Mouse (Mus musculus): Measurements from ENCODE around the gene Itga1. TPM values are rescaled to one million over a fixed set of nuclear protein-coding genes. Genes with fewer than 3 reads are reported as not detected.

The Itga1 gene
- total RNA-seq (2021), result 10 to 100 TPM; 41.1 to 45.2 TPM

GRCm38 (mm10) chr13:115101355-115102191 lies at the start of gene Itga1, which contains the start of gene Gm49395:
TSS of gene Itga1 (minus strand) at chr13:115101964.
TSS of gene Gm49395 (minus strand) at chr13:115101921.
- peak; percentile 77 for DNase-seq (ENCODE audit: low spot score)
- intact Hi-C loops (cut with DNase I), result loop anchor here (5.0 kb wide), 2 partner anchors 114 to 121 kb away; no protein-coding TSS in a partner anchor

- no peak for DNase-seq (ENCODE audit: low spot score)
- intact Hi-C loops (cut with DNase I), result no loop called here
Observed at GRCm38 (mm10) chr13:115150602-115151001, 48.8 kb upstream of the Itga1 start.

GRCm38 (mm10) chr13:115149849-115150248 lies 48.1 kb upstream of the Itga1 start:
- no peak for DNase-seq (ENCODE audit: low spot score)
- intact Hi-C loops (cut with DNase I), result loop anchor here (5.0 kb wide), 1 partner anchor 37 kb away; no protein-coding TSS in a partner anchor

GRCm38 (mm10) chr13:115143575-115143974 lies 41.8 kb upstream of the Itga1 start:
- intact Hi-C loops (cut with DNase I), result no loop called here
- no peak for DNase-seq (ENCODE audit: low spot score)

GRCm38 (mm10) chr13:115142066-115142465 lies 40.3 kb upstream of the Itga1 start:
- DNase-seq (ENCODE audit: low spot score), result no peak
- intact Hi-C loops (cut with DNase I), result no loop called here

- no peak for DNase-seq (ENCODE audit: low spot score)
- intact Hi-C loops (cut with DNase I), result no loop called here
Observed at GRCm38 (mm10) chr13:115138513-115138912, 36.7 kb upstream of the Itga1 start.

GRCm38 (mm10) chr13:115136761-115137160 lies 35.0 kb upstream of the Itga1 start:
- intact Hi-C loops (cut with DNase I), result no loop called here
- no peak for DNase-seq (ENCODE audit: low spot score)

- intact Hi-C loops (cut with DNase I), result no loop called here
- no peak for DNase-seq (ENCODE audit: low spot score)
Observed at GRCm38 (mm10) chr13:115132435-115132834, 30.7 kb upstream of the Itga1 start.

- intact Hi-C loops (cut with DNase I), result no loop called here
Observed at GRCm38 (mm10) chr13:115131381-115131780, 29.6 kb upstream of the Itga1 start.

GRCm38 (mm10) chr13:115130035-115130434 lies 28.3 kb upstream of the Itga1 start:
- intact Hi-C loops (cut with DNase I), result no loop called here

More at GRCm38 (mm10) chr13:115131381-115131780, 29.6 kb upstream of the Itga1 start:
- DNase-seq (ENCODE audit: low spot score), result no peak

GRCm38 (mm10) chr13:115127826-115128225 lies 26.1 kb upstream of the Itga1 start:
- no peak for DNase-seq (ENCODE audit: low spot score)
- intact Hi-C loops (cut with DNase I), result no loop called here

More at GRCm38 (mm10) chr13:115130035-115130434, 28.3 kb upstream of the Itga1 start:
- DNase-seq (ENCODE audit: low spot score), result no peak

- intact Hi-C loops (cut with DNase I), result no loop called here
- DNase-seq (ENCODE audit: low spot score), result no peak
Observed at GRCm38 (mm10) chr13:115126534-115126933, 24.8 kb upstream of the Itga1 start.

- no peak for DNase-seq (ENCODE audit: low spot score)
- intact Hi-C loops (cut with DNase I), result no loop called here
Observed at GRCm38 (mm10) chr13:115125130-115125529, 23.4 kb upstream of the Itga1 start.

GRCm38 (mm10) chr13:115124521-115124920 lies 22.8 kb upstream of the Itga1 start:
- intact Hi-C loops (cut with DNase I), result loop anchor here (5.0 kb wide), 1 partner anchor 33 kb away; no protein-coding TSS in a partner anchor
- no peak for DNase-seq (ENCODE audit: low spot score)

GRCm38 (mm10) chr13:115118756-115119155 lies 17.0 kb upstream of the Itga1 start:
- no peak for DNase-seq (ENCODE audit: low spot score)
- intact Hi-C loops (cut with DNase I), result no loop called here

- intact Hi-C loops (cut with DNase I), result no loop called here
- no peak for DNase-seq (ENCODE audit: low spot score)
Observed at GRCm38 (mm10) chr13:115118195-115118594, 16.4 kb upstream of the Itga1 start.

GRCm38 (mm10) chr13:115116930-115117621 lies 15.3 kb upstream of the Itga1 start:
- intact Hi-C loops (cut with DNase I), result no loop called here
- DNase-seq (ENCODE audit: low spot score), result no peak

GRCm38 (mm10) chr13:115109628-115110027 lies 7.9 kb upstream of the Itga1 start:
- no peak for DNase-seq (ENCODE audit: low spot score)
- intact Hi-C loops (cut with DNase I), result no loop called here

- intact Hi-C loops (cut with DNase I), result no loop called here
- DNase-seq (ENCODE audit: low spot score), result no peak
Observed at GRCm38 (mm10) chr13:115107436-115107835, 5.7 kb upstream of the Itga1 start.

- intact Hi-C loops (cut with DNase I), result no loop called here
Observed at GRCm38 (mm10) chr13:115106183-115106582, 4.4 kb upstream of the Itga1 start.

GRCm38 (mm10) chr13:115102754-115103153 lies 990 bp upstream of the Itga1 start:
- DNase-seq (ENCODE audit: low spot score), result no peak
- intact Hi-C loops (cut with DNase I), result loop anchor here (5.0 kb wide), 2 partner anchors 115 to 120 kb away; no protein-coding TSS in a partner anchor

More at GRCm38 (mm10) chr13:115106183-115106582, 4.4 kb upstream of the Itga1 start:
- peak; percentile 7 for DNase-seq (ENCODE audit: low spot score)
